Mouse (Mus musculus): ENCODE data around the gene Hdgfl2. TPM values are rescaled to one million over a fixed set of nuclear protein-coding genes. Genes with fewer than 3 reads are reported as not detected.

Hdgfl2 gene
- polyA plus RNA-seq, 1 experiment from 2014 or later: 80.1 TPM

DNA sequence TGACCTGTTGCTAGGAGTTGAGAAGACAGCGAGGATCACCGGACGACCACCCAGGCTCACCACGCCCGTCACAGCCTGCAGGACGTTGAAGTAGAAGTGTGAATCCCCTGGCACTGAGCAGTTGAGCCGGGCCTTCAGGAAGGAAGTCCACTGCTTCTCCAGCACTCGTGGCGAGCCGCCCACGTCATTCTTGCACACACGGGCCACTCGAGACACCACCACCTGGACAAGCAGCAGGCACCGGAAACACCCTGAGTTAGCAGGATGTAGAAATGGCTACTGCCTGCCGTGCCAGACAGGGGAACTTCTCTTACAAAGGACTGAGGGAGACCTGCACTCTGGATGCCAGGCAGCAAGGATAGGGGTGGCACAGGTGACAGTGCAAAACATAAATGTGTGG, 48.8 kb downstream of the Hdgfl2 start:
- Histone ChIP-seq H3K4me2 (ENCODE audit: low read depth, low read length) (no peak overlapping the region), H3K9ac (ENCODE audit: low read length) (no peak overlapping the region), H3K27ac (ENCODE audit: low read length) (no peak overlapping the region), H3K4me1 (ENCODE audit: control insufficient read depth, insufficient read depth, low read length) (peaks cover 11% of the 10 kb centered on the region; the same call in 1 of the 2 replicates), H3K36me3 (ENCODE audit: control insufficient read depth, insufficient read depth, low read length) (no peaks in the 10 kb centered on the region), H3K9me3 (replicated peaks; ENCODE audit: control insufficient read depth, low read length) (no peaks in the 10 kb centered on the region), H3K27me3 (ENCODE audit: control insufficient read depth, insufficient read depth, low read length) (peaks cover 11% of the 10 kb centered on the region), H3K4me3 (replicated peaks; ENCODE audit: low read length) (no peak overlapping the region)
- ATAC-seq (ENCODE audit: insufficient read depth, low FRiP score): no peak
- 75% methylated on average over 15 of the region's 15 CpGs for whole genome bisulfite sequencing

DNA sequence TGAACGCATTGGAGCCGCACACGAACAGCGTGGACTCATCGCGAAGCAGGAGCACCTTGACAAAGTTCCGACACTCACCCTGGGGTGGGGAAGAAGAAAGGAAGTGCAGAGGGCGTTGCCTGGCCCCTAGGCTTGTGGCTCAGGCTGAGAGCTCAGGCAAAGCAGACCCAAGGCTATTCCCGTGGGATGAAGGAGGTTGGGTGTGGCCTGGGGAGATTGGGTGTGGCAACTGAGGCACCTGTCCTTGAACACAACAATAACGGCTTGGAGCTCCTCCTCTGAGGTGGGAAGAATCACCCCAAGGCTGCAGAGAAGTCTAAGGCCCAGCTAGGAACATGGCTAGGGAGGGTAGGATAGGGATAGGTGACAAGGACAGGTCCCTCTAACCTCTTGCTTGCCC, 51.7 kb downstream of the Hdgfl2 start:
- H3K36me3 ChIP-seq (ENCODE audit: control insufficient read depth, insufficient read depth, low read length): no peaks in the 10 kb centered on the region
- no peak overlapping the region for H3K4me3 ChIP-seq (replicated peaks; ENCODE audit: low read length)
- no peak for ATAC-seq (ENCODE audit: insufficient read depth, low FRiP score)
- H3K27ac ChIP-seq (ENCODE audit: low read length): no peak overlapping the region
- H3K4me1 ChIP-seq (ENCODE audit: control insufficient read depth, insufficient read depth, low read length): peaks cover 21% of the 10 kb centered on the region; the same call in 1 of the 2 replicates
- WGBS: 91% methylated on average over 10 of the region's 10 CpGs
- H3K4me2 ChIP-seq (ENCODE audit: low read depth, low read length): no peak overlapping the region
- no peaks in the 10 kb centered on the region for H3K27me3 ChIP-seq (ENCODE audit: control insufficient read depth, insufficient read depth, low read length)
- H3K9me3 ChIP-seq (replicated peaks; ENCODE audit: control insufficient read depth, low read length): no peaks in the 10 kb centered on the region
- no peak overlapping the region for H3K9ac ChIP-seq (ENCODE audit: low read length)

DNA sequence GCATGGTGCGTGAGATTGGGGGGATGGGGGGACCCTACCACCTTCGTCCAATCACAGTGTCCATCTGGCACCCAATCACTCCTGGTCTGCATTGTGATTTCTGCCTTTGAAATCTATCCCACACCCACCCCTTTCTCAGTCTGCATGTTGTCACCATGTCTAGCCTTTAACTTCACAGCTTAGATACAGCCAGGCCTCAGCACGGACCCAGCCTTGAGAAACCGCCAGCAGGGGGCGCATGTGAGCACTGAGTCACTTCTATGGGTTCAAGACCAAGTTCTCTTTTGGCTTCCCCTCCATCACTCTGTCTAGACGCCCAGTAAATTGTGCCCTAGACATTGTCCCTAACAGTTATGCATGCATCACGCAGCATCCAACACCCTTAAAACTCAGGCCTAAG, 52.4 kb downstream of the Hdgfl2 start:
- Histone ChIP-seq H3K27ac (ENCODE audit: low read length) (no peak overlapping the region), H3K9me3 (replicated peaks; ENCODE audit: control insufficient read depth, low read length) (no peaks in the 10 kb centered on the region), H3K4me3 (replicated peaks; ENCODE audit: low read length) (no peak overlapping the region), H3K4me1 (ENCODE audit: control insufficient read depth, insufficient read depth, low read length) (peaks cover 21% of the 10 kb centered on the region; the same call in 1 of the 2 replicates), H3K27me3 (ENCODE audit: control insufficient read depth, insufficient read depth, low read length) (no peaks in the 10 kb centered on the region), H3K36me3 (ENCODE audit: control insufficient read depth, insufficient read depth, low read length) (no peaks in the 10 kb centered on the region), H3K9ac (ENCODE audit: low read length) (no peak overlapping the region), H3K4me2 (ENCODE audit: low read depth, low read length) (no peak overlapping the region)
- 41% methylated on average over 7 of the region's 7 CpGs for WGBS
- no peak for ATAC-seq (ENCODE audit: insufficient read depth, low FRiP score)

DNA sequence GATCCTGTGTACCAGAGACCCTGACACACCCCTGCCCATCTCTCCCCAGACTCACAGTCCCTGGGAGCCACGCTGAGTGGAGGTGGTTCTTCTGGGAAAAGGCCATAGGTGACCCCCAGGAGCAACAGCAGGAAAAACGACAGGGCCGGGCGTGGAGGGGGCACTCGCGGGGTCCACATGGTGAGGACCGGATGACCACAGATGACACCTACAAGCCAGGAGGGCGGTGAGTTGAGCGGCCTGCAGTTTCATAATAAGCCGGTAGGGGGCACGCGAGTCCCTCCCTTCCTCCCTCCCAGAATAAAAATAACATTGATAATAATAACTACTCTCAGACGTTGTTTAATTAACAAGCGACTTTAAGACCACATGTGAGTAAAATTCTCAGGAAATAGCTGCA, 53.2 kb downstream of the Hdgfl2 start:
- Histone ChIP-seq H3K9me3 (replicated peaks; ENCODE audit: control insufficient read depth, low read length) (no peaks in the 10 kb centered on the region), H3K36me3 (ENCODE audit: control insufficient read depth, insufficient read depth, low read length) (no peaks in the 10 kb centered on the region), H3K27me3 (ENCODE audit: control insufficient read depth, insufficient read depth, low read length) (no peaks in the 10 kb centered on the region), H3K9ac (ENCODE audit: low read length) (no peak overlapping the region), H3K4me2 (ENCODE audit: low read depth, low read length) (no peak overlapping the region; the same call in 1 of the 2 replicates), H3K4me1 (ENCODE audit: control insufficient read depth, insufficient read depth, low read length) (peaks cover 21% of the 10 kb centered on the region; the same call in 1 of the 2 replicates), H3K4me3 (replicated peaks; ENCODE audit: low read length) (no peak overlapping the region), H3K27ac (ENCODE audit: low read length) (no peak overlapping the region)
- ATAC-seq (ENCODE audit: insufficient read depth, low FRiP score): no peak
- 4% methylated on average over 14 of the region's 14 CpGs for WGBS

DNA sequence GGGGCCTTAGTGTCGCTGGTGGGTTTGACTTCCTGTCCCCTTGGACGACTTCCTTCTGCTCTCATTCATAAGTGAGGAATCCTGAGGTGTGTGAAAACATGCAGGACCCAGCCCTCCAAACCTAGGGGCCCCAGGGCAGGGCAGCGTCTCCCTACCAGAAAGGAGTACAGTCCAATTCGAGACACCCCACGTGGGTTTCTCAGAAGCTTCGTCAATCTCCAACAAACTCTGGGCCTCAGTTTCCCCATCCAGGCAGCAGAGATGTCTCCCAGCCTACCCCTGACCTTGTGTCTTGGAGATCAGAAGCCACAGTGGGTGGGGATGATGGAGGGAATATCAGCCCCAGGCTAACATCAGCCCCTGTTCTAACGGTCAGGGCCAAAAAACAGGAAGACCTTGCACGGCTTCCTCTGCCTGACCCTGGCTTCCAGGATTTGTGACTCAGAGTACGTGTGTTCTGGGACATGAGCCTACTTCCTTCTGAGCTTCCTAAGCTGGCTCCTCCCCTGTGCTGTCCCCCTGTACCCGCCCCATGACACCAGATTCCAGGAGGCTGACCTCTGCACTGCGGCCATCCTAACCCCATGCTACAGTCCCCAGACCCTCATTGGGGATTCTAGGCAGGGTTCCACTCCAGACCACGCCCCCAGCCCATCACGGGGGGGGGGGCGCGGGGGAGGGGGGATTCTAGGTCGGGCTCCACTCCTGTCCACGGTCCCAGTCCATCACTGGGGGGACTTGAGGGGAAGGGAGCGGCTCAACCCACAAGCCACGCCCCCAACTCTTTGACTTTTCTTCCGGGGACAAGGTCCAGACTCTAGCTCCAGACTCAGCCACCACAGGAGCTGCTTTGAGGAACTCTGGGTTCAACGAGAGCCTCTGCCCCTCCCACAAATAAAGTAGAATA, 54.3 kb downstream of the Hdgfl2 start:
- Histone ChIP-seq H3K4me3 (replicated peaks; ENCODE audit: low read length) (peak overlapping the region; percentile 40), H3K4me1 (ENCODE audit: control insufficient read depth, insufficient read depth, low read length) (peaks cover 26% of the 10 kb centered on the region), H3K27me3 (ENCODE audit: control insufficient read depth, insufficient read depth, low read length) (0 out of 2 replicates have a peak, but pooled peaks cover 1% of the 10 kb centered on the region), H3K4me2 (ENCODE audit: low read depth, low read length) (peak overlapping the region; percentile 80), H3K9me3 (replicated peaks; ENCODE audit: control insufficient read depth, low read length) (no peaks in the 10 kb centered on the region), H3K9ac (ENCODE audit: low read length) (peak overlapping the region; percentile 65), H3K27ac (ENCODE audit: low read length) (peak overlapping the region; percentile 79), H3K36me3 (ENCODE audit: control insufficient read depth, insufficient read depth, low read length) (no peaks in the 10 kb centered on the region)
- 18% methylated on average over 19 of the region's 21 CpGs for WGBS
- peak; percentile 86 for ATAC-seq (ENCODE audit: insufficient read depth, low FRiP score)

DNA sequence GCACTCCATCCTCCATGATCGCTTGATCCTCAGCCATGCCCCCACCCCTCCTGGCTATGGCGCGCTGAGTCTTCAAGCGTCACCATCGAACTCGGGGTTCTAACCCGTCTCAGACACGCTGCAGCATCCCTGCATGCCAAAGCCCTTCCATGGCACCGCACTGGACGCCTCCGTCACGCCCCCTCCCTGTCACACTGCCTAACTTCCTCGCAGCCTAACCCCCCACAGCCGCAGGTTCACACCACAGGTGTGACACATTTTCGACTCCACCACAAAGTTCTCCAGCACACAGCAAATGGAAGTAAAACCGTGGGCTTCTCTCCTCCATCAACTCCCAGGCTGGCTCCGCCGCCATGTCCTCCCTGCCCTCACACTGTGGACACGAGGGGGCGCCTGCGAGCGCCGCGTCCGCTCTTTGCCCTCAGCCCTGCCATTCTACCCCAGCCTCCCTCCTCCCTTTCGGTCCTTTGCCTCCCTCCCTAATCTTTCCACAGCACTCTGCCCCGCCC, 55.1 kb downstream of the Hdgfl2 start:
- no peaks in the 10 kb centered on the region for H3K36me3 ChIP-seq (ENCODE audit: control insufficient read depth, insufficient read depth, low read length)
- peak overlapping the region; percentile 79 for H3K27ac ChIP-seq (ENCODE audit: low read length)

DNA sequence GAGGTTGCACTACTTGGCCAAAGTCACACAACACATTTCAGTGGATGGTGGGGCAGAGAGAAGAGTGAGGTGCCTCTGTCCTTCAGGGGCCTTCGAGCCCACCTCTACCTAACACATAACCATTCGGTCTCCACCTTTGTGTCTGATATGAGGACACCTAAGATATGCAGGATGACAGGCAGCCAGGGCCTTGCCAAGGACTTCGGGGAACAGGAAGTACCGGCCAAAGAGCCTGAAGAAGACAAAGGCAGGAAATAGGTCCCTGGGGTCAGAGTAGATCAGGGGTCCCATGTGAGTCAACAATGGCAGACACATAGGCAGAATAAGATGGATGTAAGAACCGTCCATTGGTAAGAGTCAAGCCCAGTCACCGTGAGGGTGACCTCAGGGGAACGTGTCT, 57.1 kb downstream of the Hdgfl2 start:
- H3K36me3 ChIP-seq (ENCODE audit: control insufficient read depth, insufficient read depth, low read length): no peaks in the 10 kb centered on the region
- H3K27ac ChIP-seq (ENCODE audit: low read length): no peak overlapping the region
- H3K4me1 ChIP-seq (ENCODE audit: control insufficient read depth, insufficient read depth, low read length): peaks cover 31% of the 10 kb centered on the region
- peaks cover 21% of the 10 kb centered on the region for H3K27me3 ChIP-seq (ENCODE audit: control insufficient read depth, insufficient read depth, low read length)
- no peak for ATAC-seq (ENCODE audit: insufficient read depth, low FRiP score)
- no peak overlapping the region for H3K4me3 ChIP-seq (replicated peaks; ENCODE audit: low read length)
- 80% methylated on average over 7 of the region's 7 CpGs for WGBS
- H3K9ac ChIP-seq (ENCODE audit: low read length): no peak overlapping the region
- no peaks in the 10 kb centered on the region for H3K9me3 ChIP-seq (replicated peaks; ENCODE audit: control insufficient read depth, low read length)
- H3K4me2 ChIP-seq (ENCODE audit: low read depth, low read length): no peak overlapping the region

More for the DNA sequence above, 55.1 kb downstream of the Hdgfl2 start:
- peak overlapping the region; percentile 65 for H3K9ac ChIP-seq (ENCODE audit: low read length)
- ATAC-seq (ENCODE audit: insufficient read depth, low FRiP score): peak; percentile 24; the same call in 1 of the 2 replicates
- H3K9me3 ChIP-seq (replicated peaks; ENCODE audit: control insufficient read depth, low read length): no peaks in the 10 kb centered on the region
- H3K4me2 ChIP-seq (ENCODE audit: low read depth, low read length): peak overlapping the region; percentile 80
- peaks cover 28% of the 10 kb centered on the region for H3K4me1 ChIP-seq (ENCODE audit: control insufficient read depth, insufficient read depth, low read length)
- peak overlapping the region; percentile 40 for H3K4me3 ChIP-seq (replicated peaks; ENCODE audit: low read length)
- H3K27me3 ChIP-seq (ENCODE audit: control insufficient read depth, insufficient read depth, low read length): 0 out of 2 replicates have a peak, but pooled peaks cover 8% of the 10 kb centered on the region
- 2% methylated on average over 27 of the region's 27 CpGs for WGBS

DNA sequence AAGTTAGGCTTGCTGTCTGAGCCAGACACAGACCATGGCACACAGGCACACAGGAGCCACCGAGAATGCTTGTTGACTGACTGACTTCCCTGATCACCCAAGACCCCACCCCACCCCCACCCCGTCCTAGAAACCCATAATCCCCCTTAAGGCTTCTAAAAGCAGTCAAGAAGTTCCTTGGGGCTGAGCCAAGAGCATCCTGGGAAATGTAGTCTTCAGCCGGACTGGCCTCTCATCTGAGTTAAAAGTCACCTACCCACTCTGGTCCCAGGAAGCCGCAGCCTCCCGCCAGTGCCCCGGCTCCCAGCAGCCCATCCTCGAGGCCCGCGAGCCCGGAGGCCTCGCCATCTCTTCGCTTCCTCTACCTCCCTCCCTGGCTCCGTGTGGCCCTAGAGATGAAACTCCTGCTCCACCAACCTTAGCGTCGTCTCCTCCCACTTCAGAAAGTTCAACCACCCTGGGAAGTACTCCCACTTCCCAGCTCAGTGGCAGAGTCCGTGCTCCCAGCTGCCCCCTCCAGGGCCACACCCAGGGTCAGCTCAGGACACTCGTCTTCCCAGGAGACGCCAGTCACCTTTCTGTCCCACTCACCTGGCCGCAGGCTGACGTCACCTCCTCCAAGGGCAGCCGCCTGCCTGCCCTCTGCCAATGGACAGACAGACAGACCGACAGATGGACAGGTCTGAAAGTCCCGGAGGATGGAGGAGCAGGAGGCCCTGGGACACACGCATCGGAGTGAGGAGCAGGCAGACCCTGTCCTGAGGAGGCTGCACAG, 58.6 kb downstream of the Hdgfl2 start:
- Histone ChIP-seq H3K9me3 (replicated peaks; ENCODE audit: control insufficient read depth, low read length) (no peaks in the 10 kb centered on the region), H3K27me3 (ENCODE audit: control insufficient read depth, insufficient read depth, low read length) (peaks cover 27% of the 10 kb centered on the region), H3K27ac (ENCODE audit: low read length) (no peak overlapping the region), H3K36me3 (ENCODE audit: control insufficient read depth, insufficient read depth, low read length) (no peaks in the 10 kb centered on the region), H3K4me3 (replicated peaks; ENCODE audit: low read length) (no peak overlapping the region), H3K9ac (ENCODE audit: low read length) (no peak overlapping the region), H3K4me2 (ENCODE audit: low read depth, low read length) (no peak overlapping the region), H3K4me1 (ENCODE audit: control insufficient read depth, insufficient read depth, low read length) (peaks cover 34% of the 10 kb centered on the region)
- no peak for ATAC-seq (ENCODE audit: insufficient read depth, low FRiP score)
- WGBS: 21% methylated on average over 25 of the region's 25 CpGs
